Comparison of ENCODE assay signal across 8 mouse cellular contexts in genomic region chr17:75617280-75617679, GRCm38 (mm10).
DNase-seq lines count a peak whose midpoint lies in the region; ATAC-seq and TF ChIP-seq lines count a peak whose summit lies in the region.

No protein-coding gene starts in this region.

- no peaks in the 10 kb centered on the region for H3K27me3 ChIP-seq in kidney, adult 2 months (replicated peaks; ENCODE audit: control insufficient read depth, insufficient read depth, low read length)
- no peaks in the 10 kb centered on the region for H3K27me3 ChIP-seq in kidney, embryonic 16.5 days (ENCODE audit: insufficient read depth, low read length)
- no peaks in the 10 kb centered on the region for H3K27me3 ChIP-seq in embryonic facial prominence, embryonic 11.5 days (ENCODE audit: control insufficient read depth, insufficient read depth, low read length)
- no peaks in the 10 kb centered on the region for H3K27me3 ChIP-seq in hindbrain, embryonic 16.5 days (replicated peaks; ENCODE audit: control insufficient read depth, insufficient read depth, low read length)

- no peak for ATAC-seq in kidney, embryonic 16.5 days (ENCODE audit: low FRiP score, low TSS enrichment)
- no peak; the same call in 1 of the 2 replicates for ATAC-seq in embryonic facial prominence, embryonic 11.5 days (replicated peaks; ENCODE audit: insufficient number of reproducible peaks, low FRiP score, low TSS enrichment, low read depth)
- peak; percentile 74 for ATAC-seq in hindbrain, embryonic 16.5 days
- peak; percentile 78 for ATAC-seq in megakaryocyte progenitor cell, adult 5-6 weeks (replicated peaks; ENCODE audit: poor library complexity)

- 22% methylated on average over 6 of the region's 6 CpGs for WGBS in kidney, adult 2 months
- WGBS in kidney, embryonic 16.5 days, result 22% methylated on average over 6 of the region's 6 CpGs
- WGBS in embryonic facial prominence, embryonic 11.5 days, result 20% methylated on average over 6 of the region's 6 CpGs
- 16% methylated on average over 6 of the region's 6 CpGs for WGBS in hindbrain, embryonic 16.5 days

- no peak overlapping the region for H3K4me2 ChIP-seq in kidney, embryonic 16.5 days (replicated peaks; ENCODE audit: low read depth, low read length)
- H3K4me2 ChIP-seq in embryonic facial prominence, embryonic 11.5 days (ENCODE audit: low read depth, low read length), result no peak overlapping the region
- H3K4me2 ChIP-seq in hindbrain, embryonic 16.5 days (ENCODE audit: low read length), result peak overlapping the region; percentile 41

- H3K4me3 ChIP-seq in kidney, adult 2 months (ENCODE audit: insufficient read depth, low read depth, low read length), result no peak overlapping the region
- no peak overlapping the region for H3K4me3 ChIP-seq in kidney, embryonic 16.5 days (ENCODE audit: low read length)
- H3K4me3 ChIP-seq in embryonic facial prominence, embryonic 11.5 days (ENCODE audit: low read depth, low read length), result no peak overlapping the region
- H3K4me3 ChIP-seq in hindbrain, embryonic 16.5 days (ENCODE audit: low read length), result no peak overlapping the region

- H3K27ac ChIP-seq in kidney, adult 2 months (ENCODE audit: insufficient read depth, low read depth, low read length), result no peak overlapping the region
- no peak overlapping the region for H3K27ac ChIP-seq in kidney, embryonic 16.5 days (ENCODE audit: low read length)
- H3K27ac ChIP-seq in embryonic facial prominence, embryonic 11.5 days (replicated peaks; ENCODE audit: low read depth, low read length), result no peak overlapping the region
- no peak overlapping the region for H3K27ac ChIP-seq in hindbrain, embryonic 16.5 days (ENCODE audit: low read depth, low read length)

- TF ChIP-seq CTCF in kidney, adult 2 months (conservative IDR thresholded peaks at IDR 0.05; ENCODE audit: insufficient read depth, insufficient read length, low read depth, low read length), result peak; percentile 24; the same call in 1 of the 2 replicates

- no peak for TF ChIP-seq POLR2A in kidney, adult 2 months (IDR thresholded peaks at IDR 0.05; ENCODE audit: low read depth, low read length)

- H3K36me3 ChIP-seq in kidney, adult 2 months (ENCODE audit: control insufficient read depth, insufficient read depth, low read length), result no peaks in the 10 kb centered on the region
- no peaks in the 10 kb centered on the region for H3K36me3 ChIP-seq in kidney, embryonic 16.5 days (ENCODE audit: insufficient read depth, low read length)
- H3K36me3 ChIP-seq in embryonic facial prominence, embryonic 11.5 days (replicated peaks; ENCODE audit: control insufficient read depth, insufficient read depth, low read depth, low read length), result no peaks in the 10 kb centered on the region
- H3K36me3 ChIP-seq in hindbrain, embryonic 16.5 days (ENCODE audit: control insufficient read depth, insufficient read depth, low read length), result no peaks in the 10 kb centered on the region

- no peaks in the 10 kb centered on the region for H3K4me1 ChIP-seq in kidney, adult 2 months (ENCODE audit: control insufficient read depth, insufficient read depth, low read length)
- no peaks in the 10 kb centered on the region for H3K4me1 ChIP-seq in kidney, embryonic 16.5 days (ENCODE audit: insufficient read depth, low read length)
- H3K4me1 ChIP-seq in embryonic facial prominence, embryonic 11.5 days (ENCODE audit: control insufficient read depth, insufficient read depth, low read length), result no peaks in the 10 kb centered on the region
- H3K4me1 ChIP-seq in hindbrain, embryonic 16.5 days (ENCODE audit: control insufficient read depth, insufficient read depth, low read depth, low read length), result no peaks in the 10 kb centered on the region

- DNase-seq in kidney, adult 2 months, result peak; percentile 38
- DNase-seq in Muller cell, postnatal 12 days (ENCODE audit: inconsistent ontology term), result peak; percentile 73
- peak; percentile 76 for DNase-seq in embryonic facial prominence, embryonic 11.5 days (ENCODE audit: low spot score)
- no peak for DNase-seq in spleen, postnatal 14 days (ENCODE audit: low spot score in 2 of 2)
- DNase-seq in gastrocnemius, postnatal 4 days (ENCODE audit: low spot score in 2 of 2), result no peak

- no peak overlapping the region for H3K9ac ChIP-seq in kidney, embryonic 16.5 days (replicated peaks; ENCODE audit: low read length)
- H3K9ac ChIP-seq in embryonic facial prominence, embryonic 11.5 days (replicated peaks; ENCODE audit: low read length), result no peak overlapping the region
- H3K9ac ChIP-seq in hindbrain, embryonic 16.5 days (ENCODE audit: low read depth, low read length), result no peak overlapping the region

- peaks cover 3% of the 10 kb centered on the region; the same call in 1 of the 2 replicates for H3K9me3 ChIP-seq in kidney, embryonic 16.5 days (ENCODE audit: low read length)
- H3K9me3 ChIP-seq in embryonic facial prominence, embryonic 11.5 days (replicated peaks; ENCODE audit: control insufficient read depth, low read length), result no peaks in the 10 kb centered on the region
- no peaks in the 10 kb centered on the region for H3K9me3 ChIP-seq in hindbrain, embryonic 16.5 days (ENCODE audit: control insufficient read depth, low read length)

Comparison
In these comparisons a context has a peak if more than half of its experiments do, and no peak if none do; other contexts are left out.
1. DNase-seq: peak in kidney, adult 2 months (single experiment), Muller cell, postnatal 12 days (single experiment) and embryonic facial prominence, embryonic 11.5 days (single experiment); none in spleen, postnatal 14 days (0 of 2) and gastrocnemius, postnatal 4 days (0 of 2).
2. ATAC-seq: peak in hindbrain, embryonic 16.5 days (single experiment) and megakaryocyte progenitor cell, adult 5-6 weeks (single experiment); none in kidney, embryonic 16.5 days (single experiment) and embryonic facial prominence, embryonic 11.5 days (single experiment).